Mouse (Mus musculus): ENCODE measurements around the gene Adcy6. TPM values are rescaled to one million over a fixed set of nuclear protein-coding genes. Genes with fewer than 3 reads are reported as not detected.

Gene Adcy6
- polyA plus RNA-seq (2012; rRNA removed; ENCODE audit: low replicate concordance) = 107 and 116 TPM in 2 replicates

DNA sequence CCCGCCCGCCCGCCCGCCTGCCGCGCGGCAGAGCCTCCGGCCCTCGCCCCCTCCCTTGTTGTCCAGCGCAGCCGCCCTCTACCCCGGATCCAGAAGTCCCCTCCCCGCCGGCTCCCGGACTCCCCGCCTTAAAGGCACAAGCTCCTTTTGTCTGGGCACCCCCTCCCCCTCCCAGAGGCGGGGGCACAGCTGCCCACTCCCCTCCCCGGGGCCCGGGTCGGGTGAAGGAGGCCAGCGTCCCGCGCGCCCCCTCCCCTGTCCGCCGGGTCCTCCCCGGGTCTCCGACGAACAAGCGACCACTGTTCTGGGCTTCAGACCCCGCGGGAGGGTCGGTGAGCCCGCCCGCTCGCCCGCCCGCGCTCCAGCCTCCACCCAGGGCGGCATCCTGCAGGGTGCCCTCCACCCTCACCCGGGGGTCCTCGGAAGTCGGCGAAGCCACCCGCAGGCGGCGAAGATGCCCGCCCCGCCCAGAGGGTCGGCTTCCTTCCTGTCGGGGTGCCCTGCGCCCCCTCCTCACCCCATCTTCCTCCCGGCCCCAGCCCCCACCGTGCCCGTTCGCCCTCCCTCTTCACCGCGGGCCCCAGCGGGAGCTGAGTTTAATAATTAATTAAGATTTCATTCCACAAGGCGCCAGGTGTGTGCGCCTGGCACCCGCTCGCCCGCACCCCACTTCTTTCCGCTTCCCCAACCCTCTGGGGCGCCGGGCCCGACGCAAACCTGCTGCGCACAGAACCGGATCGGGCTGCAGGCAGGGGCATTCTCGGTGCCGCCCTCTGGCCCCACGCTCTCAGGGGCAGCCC is at the start of gene Adcy6:
Adcy6 (minus strand) TSS at position 746 of the 800 bp plus-strand sequence.

GRCm38 (mm10) chr15:98630540-98630939 is 20.7 kb upstream of the Adcy6 start, which contains the start of gene Cacnb3:
TSS of gene Cacnb3 (plus strand) at chr15:98630840.

GRCm38 (mm10) chr15:98570873-98571538 is 38.9 kb downstream of the Adcy6 start, which contains the start of the genes Ccnt1 and 4930415O20Rik:
TSS of gene Ccnt1 (minus strand) at chr15:98570923.
TSS of gene 4930415O20Rik (plus strand) at chr15:98571004.

Other genes starting within 250 kb of the Adcy6 start
- not detected in 2 replicates for gene Olfr283, start 229.1 kb downstream of the Adcy6 start, polyA plus RNA-seq (2012; rRNA removed; ENCODE audit: low replicate concordance)
- not detected in 2 replicates for gene Olfr282, start 178.9 kb downstream of the Adcy6 start, polyA plus RNA-seq (2012; rRNA removed; ENCODE audit: low replicate concordance)
- gene Olfr281, start 157.5 kb downstream of the Adcy6 start, polyA plus RNA-seq (2012; rRNA removed; ENCODE audit: low replicate concordance) = not detected in 2 replicates
- gene OR5BS1P, start 140.2 kb downstream of the Adcy6 start, polyA plus RNA-seq (2012; rRNA removed; ENCODE audit: low replicate concordance) = not detected in 2 replicates
- 0.93 TPM in 1 of 2 replicates, not detected in the other for gene Lalba, start 127.4 kb downstream of the Adcy6 start, polyA plus RNA-seq (2012; rRNA removed; ENCODE audit: low replicate concordance)
- gene Olfr279, start 117.7 kb downstream of the Adcy6 start, polyA plus RNA-seq (2012; rRNA removed; ENCODE audit: low replicate concordance) = not detected in 2 replicates
- gene Kansl2, start 75.8 kb downstream of the Adcy6 start, polyA plus RNA-seq (2012; rRNA removed; ENCODE audit: low replicate concordance) = 34.5 and 55.4 TPM in 2 replicates
- 9.7 and 16.1 TPM in 2 replicates for gene Ccnt1, start 39.2 kb downstream of the Adcy6 start, polyA plus RNA-seq (2012; rRNA removed; ENCODE audit: low replicate concordance)
- gene 4930415O20Rik, start 39.1 kb downstream of the Adcy6 start, polyA plus RNA-seq (2012; rRNA removed; ENCODE audit: low replicate concordance) = 0.73 TPM in 1 of 2 replicates, not detected in the other
- gene Cacnb3, start 20.8 kb upstream of the Adcy6 start, polyA plus RNA-seq (2012; rRNA removed; ENCODE audit: low replicate concordance) = 21.0 and 124 TPM in 2 replicates
- gene Ddx23, start 52.8 kb upstream of the Adcy6 start, polyA plus RNA-seq (2012; rRNA removed; ENCODE audit: low replicate concordance) = 29.0 and 48.5 TPM in 2 replicates
- gene Rnd1, start 67.4 kb upstream of the Adcy6 start, polyA plus RNA-seq (2012; rRNA removed; ENCODE audit: low replicate concordance) = 4.4 and 5.4 TPM in 2 replicates
- gene Ccdc65, start 98.1 kb upstream of the Adcy6 start, polyA plus RNA-seq (2012; rRNA removed; ENCODE audit: low replicate concordance) = 0.09 and 1.4 TPM in 2 replicates
- gene Fkbp11, start 118.1 kb upstream of the Adcy6 start, polyA plus RNA-seq (2012; rRNA removed; ENCODE audit: low replicate concordance) = 8.5 and 30.4 TPM in 2 replicates
- gene Arf3, start 153.1 kb upstream of the Adcy6 start, polyA plus RNA-seq (2012; rRNA removed; ENCODE audit: low replicate concordance) = 95.2 and 124 TPM in 2 replicates
- 1.9 and 4.5 TPM in 2 replicates for gene Wnt10b, start 168.1 kb upstream of the Adcy6 start, polyA plus RNA-seq (2012; rRNA removed; ENCODE audit: low replicate concordance)
- 0.15 and 0.39 TPM in 2 replicates for gene Wnt1, start 179.8 kb upstream of the Adcy6 start, polyA plus RNA-seq (2012; rRNA removed; ENCODE audit: low replicate concordance)
- gene Ddn, start 199.4 kb upstream of the Adcy6 start, polyA plus RNA-seq (2012; rRNA removed; ENCODE audit: low replicate concordance) = 0.05 and 0.06 TPM in 2 replicates
- 84.2 and 92.4 TPM in 2 replicates for gene Prkag1, start 221.4 kb upstream of the Adcy6 start, polyA plus RNA-seq (2012; rRNA removed; ENCODE audit: low replicate concordance)